Mouse (Mus musculus) MEL (cell line): ENCODE data around the gene Gosr2. TPM values are rescaled to one million over a fixed set of nuclear protein-coding genes. Genes with fewer than 3 reads are reported as not detected.

Source experiments
- DNase-seq: peaks from one replicate; pipeline ENCODE4 v3.0.0; 2011; ENCODE audit warnings: low read depth, low spot score
- H3K27ac ChIP-seq: 2 replicates; pipeline ENCODE4 v1.5.1; 2012; ENCODE audit warnings: low read depth, mild to moderate bottlenecking, control low read depth, low read length, moderate library complexity; ENCODE audit not compliant: control insufficient read depth
- H3K27me3 ChIP-seq, 2 experiments: fragments of 150-350 bp in 1 of 2; sonication (generic) in 1 of 2; 2 replicates each; pipeline ENCODE4 v1.6.1; 2012; ENCODE audit warnings: low read length in 2 of 2, mild to moderate bottlenecking in 2 of 2, improper control_type of control experiment in 1 of 2, moderate library complexity in 1 of 2; ENCODE audit not compliant: insufficient read depth in 2 of 2, control insufficient read depth in 1 of 2
- H3K36me3 ChIP-seq, 2 experiments: 2 replicates each; pipeline ENCODE4 v1.6.1; 2012 to 2014; ENCODE audit warnings: low read length in 2 of 2, improper control_type of control experiment in 1 of 2, inconsistent platforms in 1 of 2, mild to moderate bottlenecking in 1 of 2; ENCODE audit not compliant: insufficient read depth in 2 of 2, control insufficient read depth in 1 of 2
- H3K4me1 ChIP-seq, 2 experiments: fragments of 150-350 bp in 1 of 2; sonication (generic) in 1 of 2; 2 replicates each; pipeline ENCODE4 v1.6.1; 2012; ENCODE audit warnings: low read length in 2 of 2, improper control_type of control experiment in 1 of 2, mild to moderate bottlenecking in 1 of 2; ENCODE audit not compliant: insufficient read depth in 2 of 2, control insufficient read depth in 1 of 2
- H3K4me3 ChIP-seq, 2 experiments: fragments of 150-350 bp in 1 of 2; sonication (generic) in 1 of 2; 2 replicates each; pipeline ENCODE4 v1.5.1; 2012; ENCODE audit warnings: low read depth in 2 of 2, low read length in 2 of 2, mild to moderate bottlenecking in 2 of 2, moderate library complexity in 2 of 2, control low read depth in 1 of 2, improper control_type of control experiment in 1 of 2; ENCODE audit not compliant: control insufficient read depth in 1 of 2, insufficient read depth in 1 of 2
- H3K79me2 ChIP-seq: 2 replicates; pipeline ENCODE4 v1.6.1; 2012; ENCODE audit warnings: mild to moderate bottlenecking, low read length, moderate library complexity; ENCODE audit not compliant: control insufficient read depth, poor library complexity, insufficient read depth
- H3K9ac ChIP-seq: 2 replicates; pipeline ENCODE4 v1.6.1; 2012; ENCODE audit warnings: low read depth, mild to moderate bottlenecking, control low read depth, low read length, moderate library complexity; ENCODE audit not compliant: control insufficient read depth, poor library complexity, severe bottlenecking
- H3K9me3 ChIP-seq: fragments of 150-350 bp; sonication (generic); replicated peaks from 2 replicates; pipeline ENCODE4 v1.6.1; 2012; ENCODE audit warnings: mild to moderate bottlenecking, low read length, improper control_type of control experiment, moderate library complexity; ENCODE audit not compliant: insufficient read depth
- BHLHE40 ChIP-seq: IDR thresholded peaks from 2 replicates; pipeline ENCODE4 v1.6.1; 2012; ENCODE audit warnings: low read depth, mild to moderate bottlenecking, inconsistent platforms, low read length, improper control_type of control experiment, borderline replicate concordance
- CHD1 ChIP-seq: IDR thresholded peaks from 2 replicates; pipeline ENCODE4 v1.6.1; 2012; ENCODE audit warnings: low read depth, mild to moderate bottlenecking, inconsistent platforms, low read length, improper control_type of control experiment
- JUND ChIP-seq: IDR thresholded peaks from 2 replicates; pipeline ENCODE4 v1.6.1; 2011; ENCODE audit warnings: low read depth, mild to moderate bottlenecking, improper control_type of control experiment, low read length
- KAT2A ChIP-seq: conservative IDR thresholded peaks from 2 replicates; pipeline ENCODE4 v1.6.1; 2012; ENCODE audit warnings: low read depth, low read length, improper control_type of control experiment, inconsistent platforms
- MYB ChIP-seq: IDR thresholded peaks from 2 replicates; pipeline ENCODE4 v1.6.1; 2011; ENCODE audit warnings: mild to moderate bottlenecking, low read depth, low read length, improper control_type of control experiment
- MYC ChIP-seq: IDR thresholded peaks from 2 replicates; pipeline ENCODE4 v1.6.1; 2011; ENCODE audit warnings: low read depth, mild to moderate bottlenecking, low read length, improper control_type of control experiment, moderate library complexity
- NRF1 ChIP-seq: IDR thresholded peaks from 2 replicates; pipeline ENCODE4 v1.6.1; 2014; ENCODE audit warnings: low read depth, mild to moderate bottlenecking, inconsistent platforms, low read length, improper control_type of control experiment, moderate library complexity; ENCODE audit not compliant: poor library complexity, insufficient read depth, severe bottlenecking
- POLR2AphosphoS5 ChIP-seq: IDR thresholded peaks from 2 replicates; pipeline ENCODE4 v1.6.1; 2012; ENCODE audit warnings: low read depth, borderline replicate concordance, mild to moderate bottlenecking, inconsistent platforms, low read length, moderate library complexity, mixed read lengths
- SIN3A ChIP-seq: IDR thresholded peaks from 2 replicates; pipeline ENCODE4 v1.6.1; 2012; ENCODE audit warnings: low read length, improper control_type of control experiment, inconsistent platforms
- TBP ChIP-seq: IDR thresholded peaks from 2 replicates; pipeline ENCODE4 v1.8.0; 2011; ENCODE audit warnings: low read depth, low read length, improper control_type of control experiment
- ZC3H11A ChIP-seq: IDR thresholded peaks from 2 replicates; pipeline ENCODE4 v1.6.1; 2012; ENCODE audit warnings: low read depth, mild to moderate bottlenecking, inconsistent platforms, low read length, improper control_type of control experiment
- ZKSCAN1 ChIP-seq: IDR thresholded peaks from 2 replicates; pipeline ENCODE4 v1.6.1; 2012; ENCODE audit warnings: low read depth, mild to moderate bottlenecking, inconsistent platforms, low read length, improper control_type of control experiment, moderate library complexity
- ZMIZ1 ChIP-seq: IDR thresholded peaks from 2 replicates; pipeline ENCODE4 v1.6.1; 2012; ENCODE audit warnings: low read depth, mild to moderate bottlenecking, inconsistent platforms, low read length, improper control_type of control experiment, moderate library complexity
- polyA plus RNA-seq, 2 experiments: library from polyadenylated mRNA; stranded (reverse) in 1 of 2; unstranded in 1 of 2; fragments of >175 nt in 1 of 2; fragments of >200 nt in 1 of 2; gene quantifications; 2 replicates each; pipeline versions ENCODE4 v1.2.1 to v1.2.4; 2012; ENCODE audit warnings: low replicate concordance in 2 of 2, low read depth in 1 of 2; ENCODE audit not compliant: insufficient read length in 2 of 2, insufficient read depth in 1 of 2, missing spikeins in 1 of 2
- total RNA-seq: library from RNA; depleted of rRNA; stranded (reverse); fragments of 300-350 nt; gene quantifications from 2 replicates; pipeline ENCODE4 v1.2.3, GENCODE M21; 2012; rRNA removed

The Gosr2 gene
- total and polyA plus RNA-seq, 3 experiments: 101 to 149 TPM; not detected in 1

DNA sequence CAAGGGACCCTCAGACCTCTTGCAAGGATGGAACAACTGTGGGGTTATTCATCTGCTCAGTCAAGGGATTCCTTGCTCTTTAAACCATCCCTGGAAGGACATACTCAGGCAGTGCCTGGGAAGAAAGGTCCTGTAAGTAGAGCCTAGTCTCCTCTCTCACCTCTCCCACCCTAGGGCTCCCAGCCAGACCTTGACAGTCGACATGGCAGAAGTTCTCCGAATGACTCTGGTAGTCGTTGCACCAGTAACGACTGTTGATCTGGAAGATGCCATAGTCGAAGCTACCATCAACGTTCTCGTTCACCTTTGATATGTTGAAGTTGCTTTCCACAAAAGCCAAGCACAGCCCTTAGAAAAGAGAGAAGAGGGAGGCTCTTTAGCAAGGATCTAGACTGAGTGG lies 62.9 kb downstream of the Gosr2 start:
- H3K4me3 ChIP-seq: no peak overlapping the region
- no peaks in the 10 kb centered on the region for H3K9me3 ChIP-seq
- H3K79me2 ChIP-seq: no peaks in the 10 kb centered on the region
- no peak for DNase-seq
- H3K4me1 ChIP-seq: no peaks in the 10 kb centered on the region
- no peak overlapping the region for H3K27ac ChIP-seq
- H3K36me3 ChIP-seq: no peaks in the 10 kb centered on the region
- H3K27me3 ChIP-seq: peaks cover 2 to 5% of the 10 kb centered on the region in 2 experiments; a peak in 3 of 4 replicates
- no peak overlapping the region for H3K9ac ChIP-seq
- TF ChIP-seq NRF1 (no peak), CHD1 (no peak), KAT2A (no peak), ZMIZ1 (no peak), ZC3H11A (no peak), MYB (no peak), SIN3A (no peak), POLR2AphosphoS5 (no peak), JUND (no peak), BHLHE40 (no peak), MYC (no peak), TBP (no peak)

DNA sequence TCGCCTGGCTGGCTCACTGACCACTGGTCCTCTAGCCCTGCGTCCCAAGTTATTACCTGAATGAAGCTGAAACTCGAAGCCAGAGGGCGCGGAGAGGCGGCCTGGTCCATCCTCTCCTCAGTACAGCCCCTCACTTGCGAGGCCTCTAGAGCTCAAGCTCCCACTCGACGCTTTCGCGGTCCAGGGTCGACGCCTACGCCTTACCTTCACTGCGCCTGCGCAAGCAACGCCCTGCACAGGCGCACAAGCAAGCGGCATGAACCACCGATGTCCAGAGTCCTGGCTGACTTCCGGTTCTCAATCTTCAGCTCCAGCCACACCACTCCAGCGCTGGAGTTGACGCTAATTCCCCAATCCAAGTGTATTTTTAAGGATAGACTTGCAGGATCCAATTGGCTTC lies 70.2 kb downstream of the Gosr2 start:
- DNase-seq: no peak
- Histone ChIP-seq H3K27ac (no peak overlapping the region), H3K79me2 (no peaks in the 10 kb centered on the region), H3K27me3 (peaks cover 10 to 19% of the 10 kb centered on the region in 2 experiments), H3K9ac (no peak overlapping the region), H3K9me3 (no peaks in the 10 kb centered on the region), H3K4me1 (no peaks in the 10 kb centered on the region), H3K4me3 (no peak overlapping the region), H3K36me3 (no peaks in the 10 kb centered on the region)
- TF ChIP-seq MYC: no peak
- TF ChIP-seq ZKSCAN1: no peak

Other genes starting within 250 kb of the Gosr2 start
- gene Lrrc37a, start 193.3 kb downstream of the Gosr2 start, total RNA-seq: not detected in 2 replicates
- not detected for gene Lrrc37a, start 193.3 kb downstream of the Gosr2 start, polyA plus RNA-seq
- not detected in 2 replicates for gene Gm884, start 76.8 kb downstream of the Gosr2 start, total RNA-seq
- gene Gm884, start 76.8 kb downstream of the Gosr2 start, polyA plus RNA-seq: not detected
- not detected in 2 replicates for gene Lyzl6, start 59.0 kb downstream of the Gosr2 start, total RNA-seq
- gene Lyzl6, start 59.0 kb downstream of the Gosr2 start, polyA plus RNA-seq: not detected
- gene Rprml, start 48.3 kb downstream of the Gosr2 start, total RNA-seq: not detected in 2 replicates
- not detected for gene Rprml, start 48.3 kb downstream of the Gosr2 start, polyA plus RNA-seq
- gene Wnt9b, start 51.9 kb upstream of the Gosr2 start, total RNA-seq: not detected in 2 replicates
- not detected for gene Wnt9b, start 51.9 kb upstream of the Gosr2 start, polyA plus RNA-seq
- gene Wnt3, start 76.3 kb upstream of the Gosr2 start, total RNA-seq: not detected in 2 replicates
- gene Wnt3, start 76.3 kb upstream of the Gosr2 start, polyA plus RNA-seq: not detected